Mouse (Mus musculus) frontal cortex, postnatal 10 days (tissue): Measurements from ENCODE around the gene Olfr160.

ENCODE experiments used
- DNase-seq, 2 experiments: peaks; one replicate each; pipeline ENCODE4 v3.0.0; 2022; ENCODE audit warnings: low spot score in 2 of 2, mixed read lengths in 1 of 2

The Olfr160 gene

GRCm38 (mm10) chr9:37716150-37716549, at the start of gene Olfr160:
Olfr160 (minus strand) TSS chr9:37716250.
- DNase-seq = no peak

GRCm38 (mm10) chr9:37762541-37762940, 46.5 kb upstream of the Olfr160 start:
- DNase-seq = no peak

GRCm38 (mm10) chr9:37761728-37762127, 45.7 kb upstream of the Olfr160 start:
- DNase-seq = no peak

GRCm38 (mm10) chr9:37752006-37752405, 36.0 kb upstream of the Olfr160 start:
- no peak for DNase-seq

- DNase-seq = no peak
Observed at GRCm38 (mm10) chr9:37751467-37751866, 35.4 kb upstream of the Olfr160 start.

- peak in 1 of 2 experiments; percentile 7 for DNase-seq
Observed at GRCm38 (mm10) chr9:37750319-37751075, 34.4 kb upstream of the Olfr160 start.

- DNase-seq = no peak
Observed at GRCm38 (mm10) chr9:37744806-37745205, 28.8 kb upstream of the Olfr160 start, which contains the start of gene Olfr874. Olfr874 (plus strand) TSS chr9:37745106.

GRCm38 (mm10) chr9:37734310-37734709, 18.3 kb upstream of the Olfr160 start:
- no peak for DNase-seq

GRCm38 (mm10) chr9:37689970-37690686, 25.9 kb downstream of the Olfr160 start:
- DNase-seq = no peak

GRCm38 (mm10) chr9:37687941-37688303, 28.1 kb downstream of the Olfr160 start:
- no peak for DNase-seq

GRCm38 (mm10) chr9:37687288-37687940, 28.6 kb downstream of the Olfr160 start:
- no peak for DNase-seq

- no peak for DNase-seq
Observed at GRCm38 (mm10) chr9:37681123-37681522, 34.9 kb downstream of the Olfr160 start.

- no peak for DNase-seq
Observed at GRCm38 (mm10) chr9:37675287-37675686, 40.8 kb downstream of the Olfr160 start.

- DNase-seq = no peak
Observed at GRCm38 (mm10) chr9:37670261-37670660, 45.8 kb downstream of the Olfr160 start.

GRCm38 (mm10) chr9:37669678-37670077, 46.4 kb downstream of the Olfr160 start:
- no peak for DNase-seq

- no peak for DNase-seq
Observed at GRCm38 (mm10) chr9:37669115-37669514, 46.9 kb downstream of the Olfr160 start, which contains the start of gene Panx3. Panx3 (minus strand) TSS chr9:37669235.

- no peak for DNase-seq
Observed at GRCm38 (mm10) chr9:37666045-37666444, 50.0 kb downstream of the Olfr160 start.

GRCm38 (mm10) chr9:37664604-37665003, 51.4 kb downstream of the Olfr160 start:
- DNase-seq = no peak

- no peak for DNase-seq
Observed at GRCm38 (mm10) chr9:37663210-37663609, 52.8 kb downstream of the Olfr160 start.

GRCm38 (mm10) chr9:37659413-37659812, 56.6 kb downstream of the Olfr160 start:
- no peak for DNase-seq
